Comparison of ENCODE assay signal across 10 mouse cellular contexts in genomic region chr10:75632633-75633032, GRCm38 (mm10). TPM values are rescaled to one million over a fixed set of nuclear protein-coding genes. Genes with fewer than 3 reads are reported as not detected.
DNase-seq lines count a peak whose midpoint lies in the region; ATAC-seq and TF ChIP-seq lines count a peak whose summit lies in the region.
"Had no signal": no experiment of that assay in that cellular context is flagged by ENCODE, and none has a peak within 500 bp of the region (broad histone marks: within the 10 kb centered on the region; RNA-seq: fewer than 3 reads in every experiment).

No protein-coding gene starts in this region.

- H3K4me2 ChIP-seq in forebrain, embryonic 16.5 days (ENCODE audit: low read length): no peak overlapping the region
- no peak overlapping the region for H3K4me2 ChIP-seq in forebrain, embryonic 12.5 days
- H3K4me2 ChIP-seq in midbrain, embryonic 11.5 days: no peak overlapping the region
- H3K4me2 ChIP-seq in midbrain, embryonic 14.5 days (ENCODE audit: low read length): no peak overlapping the region

- peak; percentile 51 for DNase-seq in midbrain, embryonic 11.5 days (ENCODE audit: low spot score, missing footprints)
- DNase-seq in midbrain, embryonic 14.5 days: no peak
- DNase-seq in heart, postnatal 14 days: peak; percentile 55 to 65
- DNase-seq in spleen, postnatal 36 days (ENCODE audit: low spot score in 2 of 2): no peak

- peak; percentile 41; the same call in 1 of the 2 replicates for ATAC-seq in forebrain, embryonic 16.5 days
- no peak for ATAC-seq in forebrain, embryonic 12.5 days (ENCODE audit: low FRiP score)
- ATAC-seq in midbrain, embryonic 11.5 days (ENCODE audit: low FRiP score): no peak
- ATAC-seq in midbrain, embryonic 14.5 days (ENCODE audit: low FRiP score, low TSS enrichment): no peak
- no peak for ATAC-seq in activated CD4-positive, CD25-positive, alpha-beta regulatory T cell, adult 4 months

- intact Hi-C loops in heart, postnatal 14 days (cut with DNase I): no loop called here

- H3K9ac ChIP-seq in forebrain, embryonic 16.5 days (replicated peaks; ENCODE audit: low read depth, low read length): no peak overlapping the region
- no peak overlapping the region for H3K9ac ChIP-seq in forebrain, embryonic 12.5 days
- H3K9ac ChIP-seq in midbrain, embryonic 11.5 days (ENCODE audit: low read length): no peak overlapping the region
- no peak overlapping the region for H3K9ac ChIP-seq in midbrain, embryonic 14.5 days (replicated peaks; ENCODE audit: low read length)

- no peak overlapping the region for H3K4me3 ChIP-seq in forebrain, embryonic 16.5 days (replicated peaks; ENCODE audit: low read length)
- H3K4me3 ChIP-seq in forebrain, embryonic 12.5 days (replicated peaks): no peak overlapping the region
- no peak overlapping the region for H3K4me3 ChIP-seq in midbrain, embryonic 11.5 days (ENCODE audit: low read depth, low read length)
- H3K4me3 ChIP-seq in midbrain, embryonic 14.5 days (replicated peaks; ENCODE audit: low read depth, low read length): no peak overlapping the region
- no peak overlapping the region for H3K4me3 ChIP-seq in testis, adult 2 months (ENCODE audit: control insufficient read depth, low read depth, low read length)
- H3K4me3 ChIP-seq: left cerebral cortex, adult 2 months; myocyte had no signal

- WGBS in forebrain, embryonic 16.5 days: 56% methylated on average over 5 of the region's 5 CpGs
- WGBS in forebrain, embryonic 12.5 days: 85% methylated on average over 5 of the region's 5 CpGs
- WGBS in midbrain, embryonic 11.5 days: 60% methylated on average over 5 of the region's 5 CpGs
- 62% methylated on average over 5 of the region's 5 CpGs for WGBS in midbrain, embryonic 14.5 days

- no peaks in the 10 kb centered on the region for H3K4me1 ChIP-seq in forebrain, embryonic 16.5 days (replicated peaks; ENCODE audit: control insufficient read depth, insufficient read depth, low read length)
- no peaks in the 10 kb centered on the region for H3K4me1 ChIP-seq in forebrain, embryonic 12.5 days
- H3K4me1 ChIP-seq in midbrain, embryonic 11.5 days (ENCODE audit: control insufficient read depth, insufficient read depth, low read length): no peaks in the 10 kb centered on the region
- no peaks in the 10 kb centered on the region for H3K4me1 ChIP-seq in midbrain, embryonic 14.5 days (ENCODE audit: control insufficient read depth, insufficient read depth, low read length)
- peaks cover 21% of the 10 kb centered on the region for H3K4me1 ChIP-seq in testis, adult 2 months (ENCODE audit: control insufficient read depth, insufficient read depth, low read length)

- no peaks in the 10 kb centered on the region for H3K27me3 ChIP-seq in forebrain, embryonic 16.5 days (replicated peaks; ENCODE audit: control insufficient read depth, insufficient read depth, low read length)
- H3K27me3 ChIP-seq in forebrain, embryonic 12.5 days: no peaks in the 10 kb centered on the region
- no peaks in the 10 kb centered on the region for H3K27me3 ChIP-seq in midbrain, embryonic 11.5 days (ENCODE audit: control insufficient read depth, insufficient read depth, low read length)
- H3K27me3 ChIP-seq in midbrain, embryonic 14.5 days (ENCODE audit: control insufficient read depth, insufficient read depth, low read length): no peaks in the 10 kb centered on the region
- no peaks in the 10 kb centered on the region for H3K27me3 ChIP-seq in testis, adult 2 months (ENCODE audit: control insufficient read depth, insufficient read depth, low read length)

- no peaks in the 10 kb centered on the region for H3K36me3 ChIP-seq in forebrain, embryonic 16.5 days (ENCODE audit: control insufficient read depth, insufficient read depth)
- no peaks in the 10 kb centered on the region for H3K36me3 ChIP-seq in forebrain, embryonic 12.5 days (replicated peaks)
- H3K36me3 ChIP-seq in midbrain, embryonic 11.5 days (ENCODE audit: control insufficient read depth, insufficient read depth, low read length): no peaks in the 10 kb centered on the region
- H3K36me3 ChIP-seq in midbrain, embryonic 14.5 days (ENCODE audit: control insufficient read depth, insufficient read depth, low read length): no peaks in the 10 kb centered on the region
- H3K36me3 ChIP-seq in testis, adult 2 months (ENCODE audit: control insufficient read depth, insufficient read depth, low read length): no peaks in the 10 kb centered on the region

- no peak for TF ChIP-seq CTCF in testis, adult 2 months (IDR thresholded peaks at IDR 0.05; ENCODE audit: control insufficient read depth, insufficient read depth, insufficient replicate concordance, low read depth, low read length)

- no peak for TF ChIP-seq POLR2A in testis, adult 2 months (IDR thresholded peaks at IDR 0.05; ENCODE audit: control insufficient read depth, low read depth, low read length)

- H3K9me3 ChIP-seq in forebrain, embryonic 16.5 days (ENCODE audit: control insufficient read depth, low read length): no peaks in the 10 kb centered on the region
- no peaks in the 10 kb centered on the region for H3K9me3 ChIP-seq in forebrain, embryonic 12.5 days
- H3K9me3 ChIP-seq in midbrain, embryonic 11.5 days (ENCODE audit: control insufficient read depth, low read length): no peaks in the 10 kb centered on the region
- H3K9me3 ChIP-seq in midbrain, embryonic 14.5 days (ENCODE audit: control insufficient read depth, low read length): no peaks in the 10 kb centered on the region

- no peak overlapping the region for H3K27ac ChIP-seq in forebrain, embryonic 16.5 days (ENCODE audit: low read length)
- no peak overlapping the region for H3K27ac ChIP-seq in forebrain, embryonic 12.5 days
- H3K27ac ChIP-seq in midbrain, embryonic 11.5 days (ENCODE audit: low read depth, low read length): no peak overlapping the region
- no peak overlapping the region for H3K27ac ChIP-seq in midbrain, embryonic 14.5 days (replicated peaks; ENCODE audit: low read depth, low read length)
- H3K27ac ChIP-seq in testis, adult 2 months (ENCODE audit: control insufficient read depth, insufficient read depth, low read depth, low read length): peak overlapping the region; percentile 83
- H3K27ac ChIP-seq: left cerebral cortex, adult 2 months had no signal

RNA-seq across cellular contexts. Expression of gene Susd2, which starts 11.2 kb away (rescaled TPM):
- 1.2 and 1.3 TPM in 2 replicates for polyA plus RNA-seq in forebrain, embryonic 16.5 days (2015; fragmentation: Nextera tagmentation; extraction: Ambion mirVana)
- polyA plus RNA-seq in forebrain, embryonic 12.5 days (2016; fragmentation: Nextera tagmentation; extraction: Ambion mirVana): 1.6 TPM in 2 replicates
- 1.2 and 1.6 TPM in 2 replicates for polyA plus RNA-seq in midbrain, embryonic 11.5 days (2014; fragmentation: Nextera tagmentation; extraction: Ambion mirVana)
- polyA plus RNA-seq in midbrain, embryonic 14.5 days (2014; fragmentation: Nextera tagmentation; extraction: Ambion mirVana): 2.3 and 2.5 TPM in 2 replicates
- total RNA-seq in heart, postnatal 14 days (2021): 1 to 10 TPM; 2.4 to 2.5 TPM
- 4.0 and 4.7 TPM in 2 replicates for polyA plus RNA-seq in testis, adult 2 months (2012; rRNA removed)
- 10 to 100 TPM in 1 of 2 experiments, 1 to 10 TPM in 1; 6.2 to 12.5 TPM for polyA plus RNA-seq in activated CD4-positive, CD25-positive, alpha-beta regulatory T cell, adult 4 months (2017; shearing (Covaris generic))

RNA-seq across cellular contexts. Expression of gene Ggt5, which starts 43.5 kb away (rescaled TPM):
- 2.0 and 3.7 TPM in 2 replicates for polyA plus RNA-seq in forebrain, embryonic 16.5 days (2015; fragmentation: Nextera tagmentation; extraction: Ambion mirVana)
- polyA plus RNA-seq in forebrain, embryonic 12.5 days (2016; fragmentation: Nextera tagmentation; extraction: Ambion mirVana): 0.74 and 0.90 TPM in 2 replicates
- 0.25 and 0.29 TPM in 2 replicates for polyA plus RNA-seq in midbrain, embryonic 11.5 days (2014; fragmentation: Nextera tagmentation; extraction: Ambion mirVana)
- polyA plus RNA-seq in midbrain, embryonic 14.5 days (2014; fragmentation: Nextera tagmentation; extraction: Ambion mirVana): 0.97 and 1.9 TPM in 2 replicates
- 10 to 100 TPM in 1 of 2 experiments, 1 to 10 TPM in 1; 8.3 to 10.7 TPM for total RNA-seq in heart, postnatal 14 days (2021)
- 5.4 TPM in 2 replicates for polyA plus RNA-seq in testis, adult 2 months (2012; rRNA removed)
- polyA plus RNA-seq in activated CD4-positive, CD25-positive, alpha-beta regulatory T cell, adult 4 months (2017; shearing (Covaris generic)): under 1 TPM; 0.15 to 0.64 TPM

Comparison
In these comparisons a context has a peak if more than half of its experiments do, and no peak if none do; other contexts are left out.
1. DNase-seq: peak in midbrain, embryonic 11.5 days (single experiment) and heart, postnatal 14 days (2 of 2); none in midbrain, embryonic 14.5 days (single experiment) and spleen, postnatal 36 days (0 of 2).